Mouse (Mus musculus) forebrain, embryonic 16.5 days (tissue): ENCODE data around the gene Hsd17b3. TPM values are rescaled to one million over a fixed set of nuclear protein-coding genes. Genes with fewer than 3 reads are reported as not detected.

Experiments
- ATAC-seq: fragments of 200-750 bp; cut with Nextera tagmentation; 2 replicates; pipeline ENCODE4 v1.8.0; 2017; ENCODE audit warnings: mild to moderate bottlenecking, moderate library complexity
- H3K27ac ChIP-seq: fragments of 300-500 bp; sonication (generic); 2 replicates; pipeline ENCODE4 v1.5.1; 2014; ENCODE audit warnings: low read length, control low read depth
- H3K27me3 ChIP-seq: fragments of 300-500 bp; sonication (generic); replicated peaks from 2 replicates; pipeline ENCODE4 v1.6.1; 2014; ENCODE audit warnings: low read length; ENCODE audit not compliant: control insufficient read depth, insufficient read depth
- H3K36me3 ChIP-seq: fragments of 300-500 bp; sonication (generic); 2 replicates; pipeline ENCODE4 v1.6.1; 2014; ENCODE audit not compliant: control insufficient read depth, insufficient read depth
- H3K4me1 ChIP-seq: fragments of 300-500 bp; sonication (generic); replicated peaks from 2 replicates; pipeline ENCODE4 v1.6.1; 2014; ENCODE audit warnings: low read length; ENCODE audit not compliant: control insufficient read depth, insufficient read depth
- H3K4me2 ChIP-seq: fragments of 300-500 bp; sonication (generic); 2 replicates; pipeline ENCODE4 v1.6.1; 2014; ENCODE audit warnings: mild to moderate bottlenecking, low read length, control low read depth
- H3K4me3 ChIP-seq: fragments of 300-500 bp; sonication (generic); replicated peaks from 2 replicates; pipeline ENCODE4 v1.5.1; 2014; ENCODE audit warnings: mild to moderate bottlenecking, low read length, control low read depth
- H3K9ac ChIP-seq: fragments of 300-500 bp; sonication (generic); replicated peaks from 2 replicates; pipeline ENCODE4 v1.6.1; 2014; ENCODE audit warnings: low read depth, low read length, control low read depth
- H3K9me3 ChIP-seq: fragments of 300-500 bp; sonication (generic); 2 replicates; pipeline ENCODE4 v1.6.1; 2016; ENCODE audit warnings: low read length; ENCODE audit not compliant: control insufficient read depth
- WGBS: fragments of 180-500 bp; shearing (Covaris S2); extraction: QIAGEN DNeasy Blood & Tissue Kit; methylation state at CpG from one replicate; pipeline ENCODE4 v1.1.7; 2014; 5-methylcytosine and 5-hydroxymethylcytosine counted together
- polyA plus RNA-seq: library from polyadenylated mRNA; unstranded; fragments of >200 nt; fragmentation: Nextera tagmentation; extraction: Ambion mirVana; gene quantifications from 2 replicates; pipeline ENCODE4 v1.2.1, GENCODE M21; 2015

Hsd17b3 gene
- polyA plus RNA-seq, 1 experiment from 2014 or later = not detected

DNA sequence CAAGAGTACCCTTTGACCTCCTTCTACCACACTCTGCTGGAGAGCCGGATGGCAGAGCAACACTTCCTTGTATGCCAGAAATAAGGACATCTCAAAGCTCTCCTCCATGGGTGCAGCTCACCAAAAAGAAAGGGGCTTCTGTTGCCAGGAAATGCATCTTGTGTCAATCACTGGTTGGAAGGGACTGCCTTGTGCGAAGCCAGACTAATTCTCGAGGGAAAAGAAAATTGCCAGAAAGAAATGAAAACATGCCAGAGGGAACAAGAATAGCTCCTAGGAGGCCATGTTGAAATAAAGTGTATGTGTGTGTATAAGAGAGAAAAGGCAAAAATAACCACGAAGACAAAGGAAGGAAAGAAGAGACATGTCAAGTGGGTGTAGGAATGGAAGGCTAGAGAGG is 73.0 kb downstream of the Hsd17b3 start:
- ATAC-seq = no peak
- no peak overlapping the region for H3K4me3 ChIP-seq
- H3K9me3 ChIP-seq = no peaks in the 10 kb centered on the region
- H3K27ac ChIP-seq = no peak overlapping the region
- H3K36me3 ChIP-seq = no peaks in the 10 kb centered on the region
- peaks cover 19% of the 10 kb centered on the region for H3K4me1 ChIP-seq
- H3K4me2 ChIP-seq = no peak overlapping the region
- no peak overlapping the region for H3K9ac ChIP-seq
- 56% methylated on average over 4 of the region's 4 CpGs for WGBS
- no peaks in the 10 kb centered on the region for H3K27me3 ChIP-seq

DNA sequence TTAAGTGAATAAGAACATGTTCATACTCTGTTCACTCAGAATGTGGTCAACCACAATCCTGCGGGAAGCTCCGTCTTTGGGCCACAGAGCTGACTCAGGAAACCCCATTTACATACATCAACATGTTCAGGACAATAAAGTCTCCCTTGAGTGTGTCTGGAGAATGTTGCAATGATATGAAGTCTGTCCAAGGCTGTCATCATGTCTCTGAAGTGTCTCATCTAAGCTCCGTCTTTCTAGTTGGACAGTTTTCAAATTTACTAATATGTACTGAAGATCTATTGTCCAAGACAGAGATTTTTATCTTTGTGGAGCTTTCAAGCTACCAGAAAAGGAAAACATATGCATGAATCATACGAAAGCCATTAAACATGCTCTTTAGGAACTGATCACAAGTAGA is 77.9 kb downstream of the Hsd17b3 start:
- WGBS = 91% methylated on average over 4 of the region's 4 CpGs

More for the DNA sequence above, 77.9 kb downstream of the Hsd17b3 start:
- no peaks in the 10 kb centered on the region for H3K36me3 ChIP-seq
- H3K4me3 ChIP-seq = no peak overlapping the region
- no peak overlapping the region for H3K4me2 ChIP-seq
- no peak overlapping the region for H3K27ac ChIP-seq
- no peak overlapping the region for H3K9ac ChIP-seq
- H3K27me3 ChIP-seq = no peaks in the 10 kb centered on the region
- no peaks in the 10 kb centered on the region for H3K4me1 ChIP-seq
- ATAC-seq = no peak
- H3K9me3 ChIP-seq = no peaks in the 10 kb centered on the region

Other genes with a start within 250 kb of the Hsd17b3 start
- gene Slc35d2, start 40.1 kb upstream of the Hsd17b3 start, polyA plus RNA-seq = 0.46 and 0.86 TPM in 2 replicates
- gene Zfp367, start 64.0 kb upstream of the Hsd17b3 start, polyA plus RNA-seq = 10.8 and 13.1 TPM in 2 replicates
- 15.9 and 18.1 TPM in 2 replicates for gene Habp4, start 72.6 kb upstream of the Hsd17b3 start, polyA plus RNA-seq
- 1.7 and 2.9 TPM in 2 replicates for gene Cdc14b, start 186.1 kb upstream of the Hsd17b3 start, polyA plus RNA-seq
- gene Aaed1, start 223.5 kb upstream of the Hsd17b3 start, polyA plus RNA-seq = 8.2 and 8.7 TPM in 2 replicates